Mouse (Mus musculus) bone marrow, adult 2 months (tissue): ENCODE measurements around the gene Teddm1a.

Source experiments
- CTCF ChIP-seq: fragments of 200-500 bp; IDR thresholded peaks from 2 replicates; pipeline ENCODE4 v1.5.1; 2011; ENCODE audit warnings: low read length, control low read depth; ENCODE audit not compliant: control insufficient read depth, insufficient read depth
- POLR2A ChIP-seq: fragments of 200-500 bp; IDR thresholded peaks from 2 replicates; pipeline ENCODE4 v1.6.1; 2011; ENCODE audit warnings: low read depth, mild to moderate bottlenecking, control low read depth, low read length, borderline replicate concordance; ENCODE audit not compliant: control insufficient read depth

GRCm38 (mm10) chr1:153890121-153890520 is 1.4 kb upstream of the Teddm1a start:
- TF ChIP-seq CTCF = no peak
- TF ChIP-seq POLR2A = no peak
